Mouse (Mus musculus) layer of hippocampus, adult 18-20 months (tissue): ENCODE measurements around the gene Olfr130. TPM values are rescaled to one million over a fixed set of nuclear protein-coding genes. Genes with fewer than 3 reads are reported as not detected.

ENCODE experiments used
- DNase-seq, 2 experiments: peaks; one replicate each; pipeline ENCODE4 v3.0.0; 2022; ENCODE audit warnings: low spot score in 2 of 2
- long read RNA-seq: library from polyadenylated mRNA; stranded (forward); transcript quantifications from one replicate; pipeline ENCODE4 v2.0.0, GENCODE M21; 2021
- total RNA-seq, 2 experiments: library from RNA; stranded (reverse); gene quantifications; 2 replicates each; pipeline ENCODE4 v1.2.3; 2021

Olfr130 gene
- not detected for total RNA-seq
- long read RNA-seq, result 0 reads

DNA sequence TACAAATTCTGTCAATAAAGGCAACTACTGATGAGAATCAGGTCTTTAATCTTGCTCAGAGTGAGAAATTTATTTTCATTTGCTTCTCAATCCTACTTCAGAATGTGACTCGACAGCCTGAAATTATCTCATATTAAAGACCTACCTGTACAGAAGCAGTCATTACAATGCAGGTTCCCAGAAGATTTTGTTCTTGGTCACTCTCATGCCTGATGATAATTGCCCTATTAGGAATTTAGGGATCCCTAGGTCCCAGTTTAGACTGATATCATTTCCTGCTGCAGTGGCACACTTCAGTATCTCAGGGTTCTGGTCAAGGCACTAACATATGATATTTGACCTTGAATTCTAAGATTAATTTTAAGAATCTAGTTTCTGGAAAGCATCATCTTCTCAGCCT is at the start of gene Olfr130:
TSS of gene Olfr130 (plus strand) at position 301 of the 400 bp plus-strand sequence.
- no peak for DNase-seq

- DNase-seq, result no peak
Measured at GRCm38 (mm10) chr17:38016341-38016740, 47.4 kb upstream of the Olfr130 start.

DNA sequence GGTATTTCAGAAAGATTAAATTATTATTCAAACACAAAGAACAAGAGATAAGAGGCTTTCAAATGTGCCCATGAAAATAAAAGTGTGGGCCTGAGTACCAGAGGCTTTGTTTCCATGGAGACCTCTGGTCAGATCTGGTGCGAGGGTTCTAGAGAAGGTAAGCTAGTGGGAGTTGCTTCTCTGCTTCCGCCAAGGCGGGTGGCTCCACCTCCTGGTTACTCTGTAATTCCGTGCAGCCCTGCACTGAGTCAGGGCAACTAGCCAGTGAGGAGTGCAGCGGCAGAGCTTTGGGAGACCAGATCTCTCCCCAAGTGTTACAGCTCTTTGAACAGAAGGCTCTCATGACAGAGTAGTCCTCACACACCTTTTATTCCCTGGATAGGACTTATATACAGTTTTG is 37.4 kb upstream of the Olfr130 start:
- DNase-seq, result no peak

- DNase-seq, result no peak
Measured at GRCm38 (mm10) chr17:38059979-38060378, 3.7 kb upstream of the Olfr130 start, which contains the start of gene Olfr129. TSS of gene Olfr129 (minus strand) at chr17:38060079.

- no peak for DNase-seq
Measured at GRCm38 (mm10) chr17:38082364-38082763, 18.6 kb downstream of the Olfr130 start.

- no peak for DNase-seq
Measured at GRCm38 (mm10) chr17:38088593-38088992, 24.9 kb downstream of the Olfr130 start, which contains the start of gene Olfr131. TSS of gene Olfr131 (minus strand) at chr17:38088693.

Other genes with a start within 250 kb of the Olfr130 start
- gene Olfr125, start 231.0 kb upstream of the Olfr130 start, total RNA-seq, result not detected
- gene Olfr126, start 216.4 kb upstream of the Olfr130 start, total RNA-seq, result not detected
- gene Olfr127, start 163.5 kb upstream of the Olfr130 start, total RNA-seq, result not detected
- not detected for gene Olfr128, start 143.4 kb upstream of the Olfr130 start, total RNA-seq
- gene Olfr761, start 110.8 kb upstream of the Olfr130 start, total RNA-seq, result not detected
- gene Olfr129, start 3.8 kb upstream of the Olfr130 start, total RNA-seq, result not detected
- not detected for gene Olfr131, start 24.8 kb downstream of the Olfr130 start, total RNA-seq
- gene Olfr132, start 70.6 kb downstream of the Olfr130 start, total RNA-seq, result not detected
- gene Olfr133, start 81.4 kb downstream of the Olfr130 start, total RNA-seq, result not detected
- not detected for gene Olfr134, start 107.5 kb downstream of the Olfr130 start, total RNA-seq
- not detected for gene Olfr135, start 140.4 kb downstream of the Olfr130 start, total RNA-seq
- gene Olfr138, start 197.1 kb downstream of the Olfr130 start, total RNA-seq, result not detected
- not detected for gene Olfr137, start 243.6 kb downstream of the Olfr130 start, total RNA-seq